Mouse (Mus musculus) myocyte (in vitro differentiated cells): ENCODE measurements around the gene Cldn15. TPM values are rescaled to one million over a fixed set of nuclear protein-coding genes. Genes with fewer than 3 reads are reported as not detected.

Experiments used
- H3K27me3 ChIP-seq: one replicate; pipeline ENCODE4 v1.6.1; 2011; ENCODE audit not compliant: control insufficient read depth, insufficient read depth, insufficient read length
- H3K36me3 ChIP-seq: one replicate; pipeline ENCODE4 v1.6.1; 2011; ENCODE audit not compliant: control insufficient read depth, insufficient read depth
- H3K4me2 ChIP-seq: one replicate; pipeline ENCODE4 v1.6.1; 2011; ENCODE audit warnings: low read depth, control low read depth
- H3K4me3 ChIP-seq: one replicate; pipeline ENCODE4 v1.5.1; 2011; ENCODE audit warnings: mild to moderate bottlenecking, control low read depth, moderate library complexity
- H3K79me2 ChIP-seq: one replicate; pipeline ENCODE4 v1.6.1; 2011; ENCODE audit not compliant: control insufficient read depth, insufficient read depth
- H3ac ChIP-seq: one replicate; pipeline ENCODE4 v1.6.1; 2011; ENCODE audit not compliant: control insufficient read depth, insufficient read length
- CEBPB ChIP-seq: IDR thresholded peaks from 2 replicates; pipeline ENCODE4 v1.6.1; 2011; ENCODE audit warnings: mild to moderate bottlenecking, moderate library complexity; ENCODE audit not compliant: poor library complexity, insufficient read depth, severe bottlenecking
- E2F4 ChIP-seq: IDR thresholded peaks from one replicate; pipeline ENCODE4 v1.6.1; 2011; ENCODE audit warnings: mild to moderate bottlenecking, control low read depth, moderate library complexity; ENCODE audit not compliant: insufficient read depth
- MAX ChIP-seq: IDR thresholded peaks from one replicate; pipeline ENCODE4 v1.6.1; 2011; ENCODE audit warnings: low read depth, mild to moderate bottlenecking, control low read depth
- MYOD1 ChIP-seq, 3 experiments: IDR thresholded peaks; one replicate each; pipeline ENCODE4 v1.6.1; 2011; ENCODE audit warnings: control low read depth in 2 of 3, low read depth in 2 of 3, mild to moderate bottlenecking in 2 of 3, moderate library complexity in 1 of 3; ENCODE audit not compliant: insufficient read length in 2 of 3, control insufficient read depth in 1 of 3
- MYOG ChIP-seq, 3 experiments: IDR thresholded peaks; one replicate each; pipeline ENCODE4 v1.6.1; 2011; ENCODE audit warnings: control low read depth in 2 of 3, low read depth in 2 of 3, mild to moderate bottlenecking in 2 of 3; ENCODE audit not compliant: insufficient read length in 2 of 3, control insufficient read depth in 1 of 3, insufficient read depth in 1 of 3
- POLR2A ChIP-seq: IDR thresholded peaks from one replicate; pipeline ENCODE4 v1.6.1; 2011; ENCODE audit warnings: low read depth, mild to moderate bottlenecking, control low read depth, moderate library complexity; ENCODE audit not compliant: insufficient read length
- POLR2AphosphoS2 ChIP-seq: IDR thresholded peaks from one replicate; pipeline ENCODE4 v1.6.1; 2011; ENCODE audit warnings: low read depth, control low read depth; ENCODE audit not compliant: insufficient read length
- REST ChIP-seq: IDR thresholded peaks from one replicate; pipeline ENCODE4 v1.6.1; 2011; ENCODE audit warnings: mild to moderate bottlenecking, control low read depth, moderate library complexity; ENCODE audit not compliant: insufficient read depth, insufficient read length
- SRF ChIP-seq: IDR thresholded peaks from one replicate; pipeline ENCODE4 v1.6.1; 2011; ENCODE audit warnings: low read depth; ENCODE audit not compliant: control insufficient read depth, insufficient read length
- TCF12 ChIP-seq: IDR thresholded peaks from one replicate; pipeline ENCODE4 v1.6.1; 2011; ENCODE audit warnings: mild to moderate bottlenecking, control low read depth; ENCODE audit not compliant: poor library complexity, insufficient read depth, severe bottlenecking
- TCF3 ChIP-seq: IDR thresholded peaks from one replicate; pipeline ENCODE4 v1.6.1; 2011; ENCODE audit warnings: low read depth, control low read depth; ENCODE audit not compliant: insufficient read length
- USF1 ChIP-seq: IDR thresholded peaks from one replicate; pipeline ENCODE4 v1.6.1; 2011; ENCODE audit warnings: low read depth, mild to moderate bottlenecking, control low read depth, moderate library complexity
- polyA plus RNA-seq: library from polyadenylated mRNA; unstranded; fragments of >200 nt; fragmentation: generic; extraction: Trizol; gene quantifications from one replicate; pipeline ENCODE4 v1.2.1, GENCODE M21; 2012; ENCODE audit warnings: missing spikeins

Gene Cldn15
- polyA plus RNA-seq, 1 experiment = 0.23 TPM

GRCm38 (mm10) chr5:136962501-136962900, 3.9 kb upstream of the Cldn15 start:
- Histone ChIP-seq H3K4me2 (peak overlapping the region; percentile 90), H3K4me3 (peak overlapping the region; percentile 62), H3ac (peak overlapping the region; percentile 23), H3K36me3 (no peaks in the 10 kb centered on the region), H3K27me3 (no peaks in the 10 kb centered on the region), H3K79me2 (no peaks in the 10 kb centered on the region)
- TF ChIP-seq CEBPB = no peak
- no peak for TF ChIP-seq MYOG (IDR thresholded peaks at IDR 0.05; ENCODE audit: control insufficient read depth in 1 of 3, insufficient read depth in 1 of 3, insufficient read length in 2 of 3, low read depth in 2 of 3)
- no peak for TF ChIP-seq SRF
- TF ChIP-seq TCF12 = no peak
- TF ChIP-seq POLR2AphosphoS2 = no peak
- TF ChIP-seq TCF3 = no peak
- no peak for TF ChIP-seq REST
- TF ChIP-seq MYOD1 (IDR thresholded peaks at IDR 0.05; ENCODE audit: control insufficient read depth in 1 of 3, insufficient read length in 2 of 3, low read depth in 2 of 3) = no peak
- no peak for TF ChIP-seq MAX
- no peak for TF ChIP-seq USF1
- no peak for TF ChIP-seq POLR2A

GRCm38 (mm10) chr5:136962966-136963540, 3.4 kb upstream of the Cldn15 start:
- Histone ChIP-seq H3K4me3 (peak overlapping the region; percentile 62), H3K79me2 (no peaks in the 10 kb centered on the region), H3K27me3 (no peaks in the 10 kb centered on the region), H3K4me2 (peak overlapping the region; percentile 90), H3K36me3 (no peaks in the 10 kb centered on the region), H3ac (no peak overlapping the region)
- TF ChIP-seq TCF12 = no peak
- no peak for TF ChIP-seq REST
- TF ChIP-seq POLR2A = no peak
- no peak for TF ChIP-seq CEBPB
- no peak for TF ChIP-seq MYOD1 (IDR thresholded peaks at IDR 0.05; ENCODE audit: control insufficient read depth in 1 of 3, insufficient read length in 2 of 3, low read depth in 2 of 3)
- TF ChIP-seq SRF = no peak
- TF ChIP-seq POLR2AphosphoS2 = no peak
- no peak for TF ChIP-seq MAX
- TF ChIP-seq TCF3 = no peak
- no peak for TF ChIP-seq E2F4
- TF ChIP-seq USF1 = no peak
- no peak for TF ChIP-seq MYOG (IDR thresholded peaks at IDR 0.05; ENCODE audit: control insufficient read depth in 1 of 3, insufficient read depth in 1 of 3, insufficient read length in 2 of 3, low read depth in 2 of 3)

- no peaks in the 10 kb centered on the region for H3K36me3 ChIP-seq
- H3ac ChIP-seq = no peak overlapping the region
- H3K4me3 ChIP-seq = no peak overlapping the region
- no peaks in the 10 kb centered on the region for H3K79me2 ChIP-seq
- H3K4me2 ChIP-seq = no peak overlapping the region
- H3K27me3 ChIP-seq = no peaks in the 10 kb centered on the region
- TF ChIP-seq REST (no peak), E2F4 (no peak), TCF3 (no peak), SRF (no peak), MYOG (IDR thresholded peaks at IDR 0.05; ENCODE audit: control insufficient read depth in 1 of 3, insufficient read depth in 1 of 3, insufficient read length in 2 of 3, low read depth in 2 of 3) (no peak), TCF12 (no peak), POLR2AphosphoS2 (no peak), MAX (no peak), MYOD1 (IDR thresholded peaks at IDR 0.05; ENCODE audit: control insufficient read depth in 1 of 3, insufficient read length in 2 of 3, low read depth in 2 of 3) (no peak)
These were observed 1.2 kb upstream of the Cldn15 start for GRCm38 (mm10) chr5:136965210-136965609.

GRCm38 (mm10) chr5:136965686-136966085, 730 bp upstream of the Cldn15 start:
- TF ChIP-seq CEBPB (no peak), TCF3 (no peak), USF1 (no peak), TCF12 (no peak)
- H3K36me3 ChIP-seq = no peaks in the 10 kb centered on the region
- H3K4me2 ChIP-seq = no peak overlapping the region
- H3K27me3 ChIP-seq = no peaks in the 10 kb centered on the region
- no peak overlapping the region for H3ac ChIP-seq
- no peak overlapping the region for H3K4me3 ChIP-seq
- H3K79me2 ChIP-seq = no peaks in the 10 kb centered on the region

DNA sequence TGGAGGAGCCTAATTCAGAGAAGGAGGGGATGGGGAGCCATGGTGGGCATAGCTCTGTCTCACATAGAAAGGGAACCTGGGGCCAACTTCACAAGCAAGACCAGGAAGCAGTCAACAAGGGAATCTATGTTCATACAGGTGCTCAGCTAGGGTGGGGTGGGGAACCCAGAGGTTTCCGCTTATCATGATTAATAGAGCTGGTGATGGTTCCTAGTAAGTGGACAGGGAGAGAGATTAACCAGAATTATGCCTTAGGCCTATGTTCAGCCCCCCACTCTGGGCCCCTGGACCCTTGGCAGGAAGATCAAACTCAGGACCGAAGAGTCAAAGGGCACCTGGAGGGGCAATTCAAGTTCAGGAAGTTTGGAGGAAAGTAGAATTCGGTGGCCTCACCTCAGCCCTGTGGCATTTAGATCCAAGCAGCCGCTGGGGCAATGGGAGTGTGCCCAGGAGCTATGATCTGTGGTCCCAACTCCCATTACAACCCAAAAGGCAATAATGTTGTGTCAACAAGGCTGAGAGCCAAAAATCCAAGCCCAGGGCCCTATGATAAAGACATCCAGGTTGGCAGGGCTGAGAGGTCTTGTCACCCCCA, 542 bp downstream of the Cldn15 start:
- no peaks in the 10 kb centered on the region for H3K36me3 ChIP-seq
- H3K27me3 ChIP-seq = no peaks in the 10 kb centered on the region
- no peak overlapping the region for H3K4me2 ChIP-seq
- no peak overlapping the region for H3K4me3 ChIP-seq
- no peak for TF ChIP-seq USF1
- peak; percentile 15 for TF ChIP-seq POLR2AphosphoS2
- H3ac ChIP-seq = no peak overlapping the region
- H3K79me2 ChIP-seq = no peaks in the 10 kb centered on the region
